Mouse (Mus musculus): ENCODE measurements at regions not wholly inside any gene's neighbourhood (a gene's known extent, or its start where the extent isn't known, plus 50 kb on each side); places are given as distances from the start of the nearest gene placed in this dataset.

DNA sequence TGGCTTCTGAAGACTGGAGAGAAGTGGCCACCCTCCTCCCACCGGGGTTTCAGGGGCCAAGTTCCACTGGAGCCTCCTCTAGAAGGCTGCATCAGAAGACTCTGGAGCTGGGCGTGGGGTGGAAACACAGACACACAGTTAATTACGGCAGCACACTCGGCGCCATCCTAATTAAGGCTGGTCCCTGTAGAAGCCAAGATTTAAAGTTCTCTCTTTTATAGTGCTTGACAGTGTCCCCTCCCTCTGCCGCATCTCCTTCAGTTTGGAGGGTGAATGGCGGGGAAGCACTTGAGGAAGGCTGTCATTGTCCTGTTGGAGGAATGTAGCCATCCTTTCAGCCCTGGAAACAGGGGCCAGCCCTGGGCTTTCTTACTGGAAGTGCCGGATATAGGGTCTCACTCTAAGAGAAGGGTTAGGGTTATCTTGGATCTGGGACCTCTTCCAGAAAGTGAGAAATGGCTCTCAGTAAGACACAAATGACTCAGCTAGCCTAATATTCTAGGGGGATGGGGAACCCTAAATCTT is 50.2 kb upstream of the Nkd1 start:
- ATAC-seq (ENCODE audit: extremely low read depth, insufficient number of reproducible peaks, low FRiP score, poor library complexity, severe bottlenecking): no peak

All from neutrophil, adult 5-6 weeks (primary cell).